In genomic region chr6:83555972-83556371, GRCm38 (mm10) we compare ENCODE assay signal across 29 mouse cellular contexts. TPM values are rescaled to one million over a fixed set of nuclear protein-coding genes. Genes with fewer than 3 reads are reported as not detected.
"Had no signal": no experiment of that assay in that cellular context is flagged by ENCODE, and none has a peak within 500 bp of the region (broad histone marks: within the 10 kb centered on the region; RNA-seq: fewer than 3 reads in every experiment).

No protein-coding gene starts in this region.

- ATAC-seq: forebrain, embryonic 15.5 days; forebrain, postnatal 0 days; hindbrain, postnatal 0 days; intestine, embryonic 16.5 days; liver, embryonic 12.5 days had no signal

- H3K9me3 ChIP-seq: forebrain, embryonic 15.5 days; hindbrain, embryonic 13.5 days; hindbrain, embryonic 15.5 days; kidney, embryonic 15.5 days; limb, embryonic 13.5 days; limb, embryonic 15.5 days; liver, embryonic 12.5 days had no signal

- H3K9ac ChIP-seq: forebrain, embryonic 15.5 days; forebrain, postnatal 0 days; hindbrain, embryonic 13.5 days; hindbrain, embryonic 15.5 days; kidney, embryonic 15.5 days; limb, embryonic 13.5 days; limb, embryonic 15.5 days; liver, embryonic 12.5 days; liver, embryonic 14.5 days had no signal

- H3K27ac ChIP-seq: forebrain, embryonic 15.5 days; hindbrain, embryonic 13.5 days; hindbrain, embryonic 15.5 days; hindbrain, postnatal 0 days; kidney, embryonic 15.5 days; kidney, postnatal 0 days; limb, embryonic 13.5 days; limb, embryonic 15.5 days; liver, embryonic 12.5 days; liver, embryonic 14.5 days had no signal

- H3K4me3 ChIP-seq: forebrain, embryonic 15.5 days; hindbrain, embryonic 13.5 days; hindbrain, embryonic 15.5 days; kidney, embryonic 15.5 days; limb, embryonic 13.5 days; limb, embryonic 15.5 days; liver, embryonic 12.5 days had no signal

- DNase-seq: forebrain, postnatal 0 days; gastrocnemius, postnatal 14 days; gastrocnemius, postnatal 36 days; heart, adult 18-20 months; kidney, adult 11 months; kidney, adult 2 months; kidney, adult 9 months; kidney, postnatal 14 days; kidney, postnatal 36 days; layer of hippocampus, adult 9-11 months; layer of hippocampus, postnatal 36 days; left cerebral cortex, postnatal 4 days; lung, adult 18-20 months had no signal

- H3K4me2 ChIP-seq: forebrain, embryonic 15.5 days; hindbrain, embryonic 13.5 days; hindbrain, embryonic 15.5 days; kidney, embryonic 15.5 days; limb, embryonic 13.5 days; limb, embryonic 15.5 days; liver, embryonic 12.5 days had no signal

- H3K4me1 ChIP-seq: forebrain, embryonic 15.5 days; hindbrain, embryonic 13.5 days; hindbrain, embryonic 15.5 days; kidney, embryonic 15.5 days; limb, embryonic 13.5 days; limb, embryonic 15.5 days; liver, embryonic 12.5 days had no signal

- H3K27me3 ChIP-seq: forebrain, embryonic 15.5 days; hindbrain, embryonic 13.5 days; hindbrain, embryonic 15.5 days; kidney, embryonic 15.5 days; limb, embryonic 13.5 days; limb, embryonic 15.5 days; liver, embryonic 12.5 days had no signal

RNA-seq across cellular contexts. Expression of gene Actg2, which starts 19.9 kb away (rescaled TPM):
- total RNA-seq: hematopoietic stem cell, adult 5-6 weeks; layer of hippocampus, adult 18-20 months; layer of hippocampus, adult 8-10 months; layer of hippocampus, postnatal 36 days; left cerebral cortex, adult 8-10 months; left cerebral cortex, postnatal 25 days had no signal
